Mouse (Mus musculus) heart, embryonic 16.5 days (tissue): ENCODE data around the gene Gimap4. TPM values are rescaled to one million over a fixed set of nuclear protein-coding genes. Genes with fewer than 3 reads are reported as not detected.
A peak's percentile ranks its signal among the peaks of the same experiment; 100 is the strongest.

Experiments
- ATAC-seq: fragments of 200-750 bp; cut with Nextera tagmentation; replicated peaks from 2 replicates; pipeline ENCODE4 v1.8.0; 2017; ENCODE audit warnings: moderate number of reproducible peaks; ENCODE audit not compliant: insufficient read depth, low FRiP score; ENCODE audit errors: extremely low read depth
- H3K27ac ChIP-seq: fragments of 300-500 bp; sonication (generic); 2 replicates; pipeline ENCODE4 v1.5.1; 2014; ENCODE audit warnings: mild to moderate bottlenecking, low read length, control low read depth, moderate library complexity
- H3K27me3 ChIP-seq: fragments of 300-500 bp; sonication (generic); 2 replicates; pipeline ENCODE4 v1.6.1; 2014; ENCODE audit warnings: low read length, mixed read lengths; ENCODE audit not compliant: control insufficient read depth, insufficient read depth
- H3K36me3 ChIP-seq: fragments of 300-500 bp; sonication (generic); 2 replicates; pipeline ENCODE4 v1.6.1; 2014; ENCODE audit not compliant: control insufficient read depth, insufficient read depth
- H3K4me1 ChIP-seq: fragments of 300-500 bp; sonication (generic); 2 replicates; pipeline ENCODE4 v1.6.1; 2014; ENCODE audit warnings: low read length, mixed read lengths; ENCODE audit not compliant: control insufficient read depth, insufficient read depth
- H3K4me2 ChIP-seq: fragments of 300-500 bp; sonication (generic); 2 replicates; pipeline ENCODE4 v1.6.1; 2014; ENCODE audit warnings: low read depth, mild to moderate bottlenecking, control low read depth, low read length
- H3K4me3 ChIP-seq: fragments of 300-500 bp; sonication (generic); 2 replicates; pipeline ENCODE4 v1.5.1; 2014; ENCODE audit warnings: mild to moderate bottlenecking, control low read depth, low read length
- H3K9ac ChIP-seq: fragments of 300-500 bp; sonication (generic); 2 replicates; pipeline ENCODE4 v1.6.1; 2014; ENCODE audit warnings: low read length, control low read depth
- H3K9me3 ChIP-seq: fragments of 300-500 bp; sonication (generic); replicated peaks from 2 replicates; pipeline ENCODE4 v1.6.1; 2016; ENCODE audit warnings: low read length; ENCODE audit not compliant: control insufficient read depth
- WGBS: fragments of 180-500 bp; shearing (Covaris S2); extraction: QIAGEN DNeasy Blood & Tissue Kit; methylation state at CpG from one replicate; pipeline ENCODE4 v1.1.7; 2014; 5-methylcytosine and 5-hydroxymethylcytosine counted together
- polyA plus RNA-seq: library from polyadenylated mRNA; unstranded; fragments of >200 nt; fragmentation: Nextera tagmentation; extraction: Ambion mirVana; gene quantifications from 2 replicates; pipeline ENCODE4 v1.2.1, GENCODE M21; 2015

The Gimap4 gene
- polyA plus RNA-seq, 1 experiment from 2014 or later = 37.0 TPM

DNA sequence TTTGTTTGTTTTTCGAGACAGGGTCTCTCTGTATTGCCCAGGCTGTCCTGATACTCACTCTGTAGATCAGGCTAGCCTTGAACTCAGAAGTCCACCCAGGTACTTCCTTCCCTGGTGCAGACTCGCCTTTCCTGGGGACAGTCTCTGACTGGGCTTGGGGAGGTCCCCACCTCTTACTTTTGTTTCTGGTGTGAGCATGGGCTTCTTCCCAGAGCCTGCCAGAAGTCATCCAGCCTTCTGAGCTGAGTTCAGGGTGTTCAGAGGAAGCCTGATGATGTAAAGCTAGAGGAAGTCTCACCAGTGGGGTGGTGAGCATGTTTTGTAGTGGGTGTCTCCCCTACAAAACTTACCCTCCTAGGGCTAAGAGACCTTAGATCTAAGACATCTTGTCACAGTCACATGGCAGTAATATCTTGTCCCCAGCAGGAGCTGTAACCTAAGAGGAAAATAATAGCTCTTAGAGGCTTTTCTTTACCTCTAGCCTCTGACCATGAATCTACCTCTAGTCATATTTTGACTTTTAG, 14.8 kb upstream of the Gimap4 start:
- Histone ChIP-seq H3K9ac (no peak overlapping the region), H3K4me1 (no peaks in the 10 kb centered on the region), H3K27me3 (no peaks in the 10 kb centered on the region), H3K27ac (no peak overlapping the region), H3K4me2 (no peak overlapping the region), H3K9me3 (no peaks in the 10 kb centered on the region), H3K4me3 (no peak overlapping the region), H3K36me3 (no peaks in the 10 kb centered on the region)
- ATAC-seq = no peak
- WGBS = 54% methylated on average over 2 of the region's 2 CpGs

GRCm38 (mm10) chr6:48674291-48675058, 9.9 kb upstream of the Gimap4 start:
- Histone ChIP-seq H3K4me3 (no peak overlapping the region), H3K27ac (no peak overlapping the region; the same call in 1 of the 2 replicates), H3K36me3 (no peaks in the 10 kb centered on the region; the same call in 1 of the 2 replicates), H3K9ac (no peak overlapping the region), H3K27me3 (no peaks in the 10 kb centered on the region), H3K9me3 (no peaks in the 10 kb centered on the region), H3K4me1 (no peaks in the 10 kb centered on the region), H3K4me2 (no peak overlapping the region)
- WGBS = 91% methylated on average over 9 of the region's 9 CpGs
- no peak for ATAC-seq

GRCm38 (mm10) chr6:48675400-48675930, 8.9 kb upstream of the Gimap4 start:
- H3K9me3 ChIP-seq = no peaks in the 10 kb centered on the region
- no peaks in the 10 kb centered on the region; the same call in 1 of the 2 replicates for H3K36me3 ChIP-seq
- peak overlapping the region; percentile 49 for H3K4me3 ChIP-seq
- WGBS = 45% methylated on average over 10 of the region's 10 CpGs
- no peak overlapping the region; the same call in 1 of the 2 replicates for H3K9ac ChIP-seq
- no peak for ATAC-seq
- H3K27ac ChIP-seq = peak overlapping the region; percentile 29; the same call in 1 of the 2 replicates
- H3K4me2 ChIP-seq = peak overlapping the region; percentile 48
- no peaks in the 10 kb centered on the region for H3K27me3 ChIP-seq
- H3K4me1 ChIP-seq = no peaks in the 10 kb centered on the region

DNA sequence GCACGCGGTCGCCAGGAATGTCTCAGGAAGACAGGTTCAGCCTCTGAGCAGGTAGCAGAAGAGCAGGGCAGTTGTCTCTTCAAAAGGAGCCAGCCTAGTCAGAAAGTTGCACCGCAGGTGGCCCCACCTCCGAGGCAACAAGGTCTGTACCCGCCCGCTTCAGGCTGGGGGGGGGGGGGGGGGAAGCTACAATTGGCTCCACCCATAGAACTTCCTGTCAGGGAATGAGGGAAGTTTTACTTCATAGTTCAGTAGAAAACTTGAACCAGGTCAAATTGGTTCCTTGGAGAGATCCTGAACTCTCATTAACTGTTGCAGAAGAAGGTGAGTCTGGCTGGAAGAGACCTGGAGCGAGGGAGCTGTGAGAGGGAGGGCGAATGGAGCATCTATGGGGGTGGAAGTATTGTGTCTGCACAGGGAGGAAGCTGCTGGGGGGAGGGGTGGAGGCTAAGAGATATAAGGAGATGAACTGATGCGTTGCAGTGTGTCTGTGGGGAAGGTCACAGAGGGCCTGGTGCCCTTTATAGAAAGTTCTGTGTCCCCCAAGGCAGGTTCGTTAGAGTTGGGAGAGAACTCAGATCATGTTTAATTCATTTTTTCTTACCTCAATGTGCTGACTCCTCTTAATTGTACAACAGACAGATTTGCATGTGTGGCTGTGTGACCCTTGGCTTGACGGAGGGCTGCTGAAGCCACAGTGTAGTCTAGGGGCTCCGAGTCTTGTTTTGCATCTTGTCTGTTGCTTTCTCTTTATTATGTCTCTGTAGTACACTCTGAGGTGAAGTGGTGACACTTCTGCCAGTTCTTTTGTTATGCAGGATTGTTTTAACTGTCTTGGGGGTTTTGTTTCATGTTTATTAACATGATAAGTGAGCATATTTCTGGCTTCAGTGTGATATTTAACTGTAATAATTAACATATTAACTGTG, 8.2 kb upstream of the Gimap4 start, which contains the start of gene Gimap9:
Gene Gimap9 (plus strand): TSS at position 199 of the 929 bp plus-strand sequence.
- WGBS = 27% methylated on average over 13 of the region's 13 CpGs
- no peaks in the 10 kb centered on the region for H3K4me1 ChIP-seq
- peak within 1 kb of the TSS; percentile 49 for H3K4me3 ChIP-seq
- ATAC-seq = peak; percentile 62; the same call in 1 of the 2 replicates
- no peaks in the 10 kb centered on the region for H3K9me3 ChIP-seq
- H3K27me3 ChIP-seq = no peaks in the 10 kb centered on the region
- no peaks in the 10 kb centered on the region; the same call in 1 of the 2 replicates for H3K36me3 ChIP-seq
- H3K4me2 ChIP-seq = peak within 1 kb of the TSS; percentile 48
- peak within 1 kb of the TSS; percentile 46 for H3K9ac ChIP-seq
- peak within 1 kb of the TSS; percentile 67; the same call in 1 of the 2 replicates for H3K27ac ChIP-seq

GRCm38 (mm10) chr6:48676860-48677415, 7.4 kb upstream of the Gimap4 start:
- ATAC-seq = no peak
- WGBS = 78% methylated on average over 5 of the region's 5 CpGs
- peak overlapping the region; percentile 49 for H3K4me3 ChIP-seq

GRCm38 (mm10) chr6:48677492-48678345, 6.6 kb upstream of the Gimap4 start:
- Histone ChIP-seq H3K4me2 (peak overlapping the region; percentile 48), H3K9ac (0 out of 2 replicates have a peak overlapping the region, but pooled peaks have one; percentile 20), H3K4me1 (no peaks in the 10 kb centered on the region), H3K27ac (no peak overlapping the region), H3K4me3 (peak overlapping the region; percentile 49), H3K36me3 (no peaks in the 10 kb centered on the region; the same call in 1 of the 2 replicates), H3K27me3 (no peaks in the 10 kb centered on the region), H3K9me3 (no peaks in the 10 kb centered on the region)
- no peak for ATAC-seq
- 85% methylated on average over 17 of the region's 17 CpGs for WGBS

More at GRCm38 (mm10) chr6:48676860-48677415, 7.4 kb upstream of the Gimap4 start:
- H3K4me2 ChIP-seq = peak overlapping the region; percentile 48
- H3K9ac ChIP-seq = peak overlapping the region; percentile 46; the same call in 1 of the 2 replicates
- H3K36me3 ChIP-seq = no peaks in the 10 kb centered on the region; the same call in 1 of the 2 replicates
- H3K9me3 ChIP-seq = no peaks in the 10 kb centered on the region
- H3K27ac ChIP-seq = no peak overlapping the region
- no peaks in the 10 kb centered on the region for H3K27me3 ChIP-seq
- H3K4me1 ChIP-seq = no peaks in the 10 kb centered on the region

DNA sequence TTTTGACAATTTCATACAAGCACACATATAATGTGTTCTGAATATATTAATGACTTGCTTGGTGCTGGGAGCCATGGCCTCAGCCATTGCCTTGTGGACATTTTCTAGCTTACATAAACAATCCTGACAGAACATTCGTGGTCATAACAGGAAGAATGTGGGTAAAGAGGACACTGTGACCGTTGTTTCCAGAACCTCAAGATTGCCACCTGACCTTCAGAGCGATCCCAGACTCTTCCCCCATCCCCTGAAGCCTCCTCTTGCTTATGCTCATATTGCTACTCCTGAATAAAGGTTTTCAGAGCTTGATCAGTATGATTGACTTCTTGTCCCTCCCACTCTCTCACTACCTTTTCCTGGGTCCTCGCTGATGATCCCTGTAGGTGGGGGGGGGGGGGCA, 6.0 kb upstream of the Gimap4 start:
- H3K4me2 ChIP-seq = peak overlapping the region; percentile 18; the same call in 1 of the 2 replicates
- H3K27me3 ChIP-seq = no peaks in the 10 kb centered on the region
- ATAC-seq = no peak
- H3K36me3 ChIP-seq = no peaks in the 10 kb centered on the region; the same call in 1 of the 2 replicates
- no peak overlapping the region for H3K9ac ChIP-seq
- no peaks in the 10 kb centered on the region for H3K9me3 ChIP-seq
- no peak overlapping the region for H3K27ac ChIP-seq
- H3K4me1 ChIP-seq = no peaks in the 10 kb centered on the region
- H3K4me3 ChIP-seq = no peak overlapping the region
- WGBS = 62% methylated on average over 4 of the region's 4 CpGs
